Mouse (Mus musculus) kidney, embryonic 16.5 days (tissue): ENCODE measurements around the gene Bcat2. TPM values are rescaled to one million over a fixed set of nuclear protein-coding genes. Genes with fewer than 3 reads are reported as not detected.

Experiments
- ATAC-seq: fragments of 200-750 bp; cut with Nextera tagmentation; 2 replicates; pipeline ENCODE4 v1.8.0; 2017; ENCODE audit warnings: moderate TSS enrichment; ENCODE audit not compliant: low FRiP score, low TSS enrichment
- H3K27ac ChIP-seq: fragments of 300-500 bp; sonication (generic); 2 replicates; pipeline ENCODE4 v1.5.1; 2014; ENCODE audit warnings: low read length
- H3K27me3 ChIP-seq: fragments of 300-500 bp; sonication (generic); 2 replicates; pipeline ENCODE4 v1.6.1; 2014; ENCODE audit warnings: low read length, control low read depth, mixed read lengths; ENCODE audit not compliant: insufficient read depth
- H3K36me3 ChIP-seq: fragments of 300-500 bp; sonication (generic); 2 replicates; pipeline ENCODE4 v1.6.1; 2014; ENCODE audit warnings: low read length, control low read depth, mixed read lengths; ENCODE audit not compliant: insufficient read depth
- H3K4me1 ChIP-seq: fragments of 300-500 bp; sonication (generic); 2 replicates; pipeline ENCODE4 v1.6.1; 2014; ENCODE audit warnings: low read length, control low read depth, mixed read lengths; ENCODE audit not compliant: insufficient read depth
- H3K4me2 ChIP-seq: fragments of 300-500 bp; sonication (generic); replicated peaks from 2 replicates; pipeline ENCODE4 v1.6.1; 2014; ENCODE audit warnings: low read depth, low read length
- H3K4me3 ChIP-seq: fragments of 300-500 bp; sonication (generic); 2 replicates; pipeline ENCODE4 v1.5.1; 2014; ENCODE audit warnings: mild to moderate bottlenecking, low read length
- H3K9ac ChIP-seq: fragments of 300-500 bp; sonication (generic); replicated peaks from 2 replicates; pipeline ENCODE4 v1.6.1; 2014; ENCODE audit warnings: low read length
- H3K9me3 ChIP-seq: fragments of 300-500 bp; sonication (generic); 2 replicates; pipeline ENCODE4 v1.6.1; 2016; ENCODE audit warnings: low read length, control low read depth
- WGBS: fragments of 180-500 bp; shearing (Covaris S2); extraction: QIAGEN DNeasy Blood & Tissue Kit; methylation state at CpG from one replicate; pipeline ENCODE4 v1.1.7; 2014; 5-methylcytosine and 5-hydroxymethylcytosine counted together
- polyA plus RNA-seq: library from polyadenylated mRNA; unstranded; fragments of >200 nt; fragmentation: Nextera tagmentation; extraction: Ambion mirVana; gene quantifications from 2 replicates; pipeline ENCODE4 v1.2.1, GENCODE M21; 2015

Gene Bcat2
- polyA plus RNA-seq, 1 experiment from 2014 or later: 93.2 TPM

GRCm38 (mm10) chr7:45630064-45630907 is 60.3 kb downstream of the Bcat2 start:
- ATAC-seq: no peak
- no peak overlapping the region for H3K9ac ChIP-seq
- no peak overlapping the region for H3K27ac ChIP-seq
- WGBS: 73% methylated on average over 23 of the region's 23 CpGs
- H3K27me3 ChIP-seq: 0 out of 2 replicates have a peak, but pooled peaks cover 3% of the 10 kb centered on the region
- H3K4me2 ChIP-seq: 0 out of 2 replicates have a peak overlapping the region, but pooled peaks have one; percentile 11
- H3K4me3 ChIP-seq: no peak overlapping the region
- no peaks in the 10 kb centered on the region for H3K36me3 ChIP-seq
- no peaks in the 10 kb centered on the region for H3K9me3 ChIP-seq
- H3K4me1 ChIP-seq: peaks cover 17% of the 10 kb centered on the region

GRCm38 (mm10) chr7:45632499-45632898 is 62.5 kb downstream of the Bcat2 start:
- H3K9ac ChIP-seq: peak overlapping the region; percentile 68
- peaks cover 28% of the 10 kb centered on the region for H3K4me1 ChIP-seq
- H3K4me2 ChIP-seq: peak overlapping the region; percentile 53
- H3K4me3 ChIP-seq: peak overlapping the region; percentile 19; the same call in 1 of the 2 replicates
- H3K36me3 ChIP-seq: peaks cover 13% of the 10 kb centered on the region
- H3K27me3 ChIP-seq: 0 out of 2 replicates have a peak, but pooled peaks cover 3% of the 10 kb centered on the region
- no peak overlapping the region for H3K27ac ChIP-seq
- ATAC-seq: no peak; the same call in 1 of the 2 replicates
- H3K9me3 ChIP-seq: no peaks in the 10 kb centered on the region
- 12% methylated on average over 34 of the region's 35 CpGs for WGBS

GRCm38 (mm10) chr7:45634946-45635681 is 65.2 kb downstream of the Bcat2 start:
- no peak overlapping the region for H3K4me3 ChIP-seq
- 79% methylated on average over 11 of the region's 11 CpGs for WGBS
- no peaks in the 10 kb centered on the region for H3K27me3 ChIP-seq
- no peak overlapping the region for H3K4me2 ChIP-seq
- no peak for ATAC-seq
- H3K4me1 ChIP-seq: peaks cover 37% of the 10 kb centered on the region
- H3K9me3 ChIP-seq: no peaks in the 10 kb centered on the region
- peaks cover 13% of the 10 kb centered on the region for H3K36me3 ChIP-seq
- no peak overlapping the region for H3K9ac ChIP-seq
- peak overlapping the region; percentile 78 for H3K27ac ChIP-seq

GRCm38 (mm10) chr7:45635711-45636688 is 66.0 kb downstream of the Bcat2 start:
- Histone ChIP-seq H3K4me1 (peaks cover 46% of the 10 kb centered on the region), H3K9me3 (no peaks in the 10 kb centered on the region), H3K27me3 (no peaks in the 10 kb centered on the region), H3K36me3 (peaks cover 13% of the 10 kb centered on the region), H3K27ac (peak overlapping the region; percentile 78), H3K4me2 (no peak overlapping the region), H3K4me3 (no peak overlapping the region), H3K9ac (no peak overlapping the region)
- no peak for ATAC-seq
- 58% methylated on average over 15 of the region's 15 CpGs for WGBS

- H3K9ac ChIP-seq: no peak overlapping the region
- H3K27ac ChIP-seq: no peak overlapping the region
- H3K4me3 ChIP-seq: no peak overlapping the region
- ATAC-seq: no peak
- WGBS: 93% methylated on average over 6 of the region's 6 CpGs
- H3K9me3 ChIP-seq: no peaks in the 10 kb centered on the region
- H3K36me3 ChIP-seq: peaks cover 13% of the 10 kb centered on the region
- peak overlapping the region; percentile 50 for H3K4me2 ChIP-seq
- no peaks in the 10 kb centered on the region for H3K27me3 ChIP-seq
- H3K4me1 ChIP-seq: peaks cover 57% of the 10 kb centered on the region
These were observed 67.8 kb downstream of the Bcat2 start for GRCm38 (mm10) chr7:45637710-45638109.

GRCm38 (mm10) chr7:45638623-45639401 is 68.9 kb downstream of the Bcat2 start:
- Histone ChIP-seq H3K27ac (0 out of 2 replicates have a peak overlapping the region, but pooled peaks have one; percentile 31), H3K9ac (peak overlapping the region; percentile 47), H3K36me3 (peaks cover 13% of the 10 kb centered on the region), H3K9me3 (no peaks in the 10 kb centered on the region), H3K4me1 (peaks cover 60% of the 10 kb centered on the region), H3K4me3 (peak overlapping the region; percentile 35), H3K27me3 (no peaks in the 10 kb centered on the region), H3K4me2 (peak overlapping the region; percentile 50)
- ATAC-seq: peak; percentile 86
- WGBS: 22% methylated on average over 29 of the region's 29 CpGs

Other genes starting within 250 kb of the Bcat2 start
- 22.3 and 23.6 TPM in 2 replicates for gene Trpm4, start 236.4 kb upstream of the Bcat2 start, polyA plus RNA-seq
- gene Hrc, start 234.9 kb upstream of the Bcat2 start, polyA plus RNA-seq: 1.7 and 1.8 TPM in 2 replicates
- gene Ppfia3, start 203.1 kb upstream of the Bcat2 start, polyA plus RNA-seq: 5.1 and 6.3 TPM in 2 replicates
- gene Lin7b, start 199.6 kb upstream of the Bcat2 start, polyA plus RNA-seq: 1.7 and 1.9 TPM in 2 replicates
- 211 and 227 TPM in 2 replicates for gene Snrnp70, start 174.4 kb upstream of the Bcat2 start, polyA plus RNA-seq
- gene Kcna7, start 164.5 kb upstream of the Bcat2 start, polyA plus RNA-seq: not detected in 2 replicates
- 1.5 and 1.6 TPM in 2 replicates for gene Ntf5, start 156.5 kb upstream of the Bcat2 start, polyA plus RNA-seq
- gene Lhb, start 149.3 kb upstream of the Bcat2 start, polyA plus RNA-seq: not detected in 2 replicates
- gene Gys1, start 135.3 kb upstream of the Bcat2 start, polyA plus RNA-seq: 51.1 and 51.7 TPM in 2 replicates
- gene Ruvbl2, start 132.1 kb upstream of the Bcat2 start, polyA plus RNA-seq: 164 and 173 TPM in 2 replicates
- gene Ftl1, start 110.3 kb upstream of the Bcat2 start, polyA plus RNA-seq: 5,149 and 5,628 TPM in 2 replicates
- 172 and 182 TPM in 2 replicates for gene Bax, start 103.3 kb upstream of the Bcat2 start, polyA plus RNA-seq
- 0.80 and 1.1 TPM in 2 replicates for gene Tulp2, start 88.3 kb upstream of the Bcat2 start, polyA plus RNA-seq
- gene Gm45808, start 83.3 kb upstream of the Bcat2 start, polyA plus RNA-seq: not detected in 2 replicates
- gene Dhdh, start 81.3 kb upstream of the Bcat2 start, polyA plus RNA-seq: 2.4 and 3.3 TPM in 2 replicates
- gene Nucb1, start 59.7 kb upstream of the Bcat2 start, polyA plus RNA-seq: 295 and 299 TPM in 2 replicates
- gene Ppp1r15a, start 43.9 kb upstream of the Bcat2 start, polyA plus RNA-seq: 24.3 and 24.8 TPM in 2 replicates
- 4.4 and 5.3 TPM in 2 replicates for gene Plekha4, start 43.8 kb upstream of the Bcat2 start, polyA plus RNA-seq
- gene Hsd17b14, start 15.3 kb upstream of the Bcat2 start, polyA plus RNA-seq: 13.5 and 15.5 TPM in 2 replicates
- gene Fgf21, start 45.3 kb downstream of the Bcat2 start, polyA plus RNA-seq: not detected in 2 replicates
- gene Fut1, start 47.1 kb downstream of the Bcat2 start, polyA plus RNA-seq: 0.27 and 0.32 TPM in 2 replicates
- 0.13 and 0.14 TPM in 2 replicates for gene Izumo1, start 51.7 kb downstream of the Bcat2 start, polyA plus RNA-seq
- 11.6 and 13.0 TPM in 2 replicates for gene Rasip1, start 57.3 kb downstream of the Bcat2 start, polyA plus RNA-seq
- 8.0 and 9.0 TPM in 2 replicates for gene Mamstr, start 69.8 kb downstream of the Bcat2 start, polyA plus RNA-seq
- gene Fut2, start 96.2 kb downstream of the Bcat2 start, polyA plus RNA-seq: 0.32 and 0.57 TPM in 2 replicates
- 0.18 and 0.29 TPM in 2 replicates for gene Ntn5, start 113.9 kb downstream of the Bcat2 start, polyA plus RNA-seq
- gene Sec1, start 124.2 kb downstream of the Bcat2 start, polyA plus RNA-seq: 0.22 and 0.24 TPM in 2 replicates
- gene Car11, start 129.7 kb downstream of the Bcat2 start, polyA plus RNA-seq: 10.7 and 11.6 TPM in 2 replicates
- gene Dbp, start 134.9 kb downstream of the Bcat2 start, polyA plus RNA-seq: 4.1 and 4.3 TPM in 2 replicates
- gene Rpl18, start 145.3 kb downstream of the Bcat2 start, polyA plus RNA-seq: 1,042 and 1,047 TPM in 2 replicates
- gene Sphk2, start 147.8 kb downstream of the Bcat2 start, polyA plus RNA-seq: 36.2 and 36.7 TPM in 2 replicates
- gene Fam83e, start 151.1 kb downstream of the Bcat2 start, polyA plus RNA-seq: 1.1 and 1.2 TPM in 2 replicates
- not detected in 2 replicates for gene Spaca4, start 155.7 kb downstream of the Bcat2 start, polyA plus RNA-seq
- gene Lmtk3, start 213.6 kb downstream of the Bcat2 start, polyA plus RNA-seq: 1.3 and 1.8 TPM in 2 replicates
- gene Sult2b1, start 214.5 kb downstream of the Bcat2 start, polyA plus RNA-seq: 1.9 and 2.5 TPM in 2 replicates
- gene Cyth2, start 244.4 kb downstream of the Bcat2 start, polyA plus RNA-seq: 125 and 126 TPM in 2 replicates